Mouse (Mus musculus): ENCODE results near the gene Gna13. TPM values are rescaled to one million over a fixed set of nuclear protein-coding genes. Genes with fewer than 3 reads are reported as not detected.
A peak's percentile ranks its signal among the peaks of the same experiment; 100 is the strongest.

Gna13 gene
- polyA plus RNA-seq, 1 experiment from 2014 or later, result 20.7 TPM

GRCm38 (mm10) chr11:109364337-109364736 is 1.7 kb downstream of the Gna13 start:
- Histone ChIP-seq H3K4me3 (replicated peaks) (peak overlapping the region; percentile 87), H3K27ac (no peak overlapping the region), H3K27me3 (peaks cover 18% of the 10 kb centered on the region), H3K9ac (no peak overlapping the region; the same call in 1 of the 2 replicates), H3K4me2 (peak overlapping the region; percentile 84), H3K36me3 (replicated peaks) (peaks cover 33% of the 10 kb centered on the region), H3K4me1 (peaks cover 57% of the 10 kb centered on the region), H3K9me3 (no peaks in the 10 kb centered on the region)
- no peak for ATAC-seq (ENCODE audit: low FRiP score)
- WGBS, result 65% methylated on average over 2 of the region's 2 CpGs

GRCm38 (mm10) chr11:109364881-109365280 is 2.2 kb downstream of the Gna13 start:
- Histone ChIP-seq H3K4me2 (peak overlapping the region; percentile 84), H3K4me3 (replicated peaks) (no peak overlapping the region), H3K27me3 (peaks cover 18% of the 10 kb centered on the region), H3K27ac (no peak overlapping the region), H3K9me3 (no peaks in the 10 kb centered on the region), H3K4me1 (peaks cover 56% of the 10 kb centered on the region), H3K36me3 (replicated peaks) (peaks cover 38% of the 10 kb centered on the region), H3K9ac (no peak overlapping the region)
- ATAC-seq (ENCODE audit: low FRiP score), result no peak
- 86% methylated on average over 10 of the region's 10 CpGs for WGBS

GRCm38 (mm10) chr11:109365818-109366217 is 3.2 kb downstream of the Gna13 start:
- 96% methylated on average over 5 of the region's 5 CpGs for WGBS
- Histone ChIP-seq H3K4me3 (replicated peaks) (no peak overlapping the region), H3K4me1 (peaks cover 61% of the 10 kb centered on the region), H3K4me2 (no peak overlapping the region), H3K9me3 (no peaks in the 10 kb centered on the region), H3K27me3 (peaks cover 9% of the 10 kb centered on the region), H3K36me3 (replicated peaks) (peaks cover 38% of the 10 kb centered on the region), H3K9ac (no peak overlapping the region), H3K27ac (no peak overlapping the region)
- ATAC-seq (ENCODE audit: low FRiP score), result no peak

DNA sequence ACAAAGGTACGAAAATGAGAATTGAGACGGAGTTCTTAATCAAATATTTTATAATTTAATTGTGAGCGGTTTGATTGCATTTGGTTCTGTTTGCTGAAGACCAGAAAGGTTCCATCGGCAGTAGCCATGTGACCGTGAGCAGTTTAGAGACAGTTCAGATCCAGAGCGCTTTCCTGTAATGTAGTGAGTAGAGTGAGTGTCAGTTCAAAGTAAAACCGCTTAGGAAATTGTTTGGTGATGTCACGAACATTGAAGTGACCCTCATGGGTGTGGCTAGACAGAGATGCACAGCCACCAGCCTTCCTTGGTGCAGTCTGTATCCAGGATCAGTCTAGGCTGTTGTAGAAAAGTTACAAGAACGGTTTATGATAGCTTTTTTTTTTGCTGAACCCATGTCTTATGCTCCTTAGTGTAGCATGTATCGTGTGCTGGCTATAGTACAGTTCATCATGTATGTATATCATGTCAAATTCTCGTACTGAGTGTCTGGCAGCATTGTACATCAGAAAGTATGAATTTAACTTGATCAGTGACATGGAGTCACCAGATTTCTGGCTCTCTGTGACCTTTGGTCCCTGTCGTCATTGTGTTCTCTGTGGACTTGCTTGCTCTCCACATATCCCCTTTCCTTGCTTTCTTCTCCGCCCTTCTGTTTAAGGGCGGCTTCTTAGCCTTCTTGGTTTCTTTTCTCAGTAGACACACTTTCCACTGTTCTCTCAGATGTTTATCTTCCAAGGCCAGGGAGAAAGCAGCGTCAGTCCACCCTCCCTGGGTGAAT is 4.4 kb downstream of the Gna13 start:
- peaks cover 50% of the 10 kb centered on the region for H3K4me1 ChIP-seq
- WGBS, result 88% methylated on average over 15 of the region's 15 CpGs
- no peak overlapping the region for H3K4me2 ChIP-seq
- H3K4me3 ChIP-seq (replicated peaks), result no peak overlapping the region
- H3K27ac ChIP-seq, result no peak overlapping the region
- no peak overlapping the region for H3K9ac ChIP-seq
- peaks cover 40% of the 10 kb centered on the region for H3K36me3 ChIP-seq (replicated peaks)
- H3K27me3 ChIP-seq, result no peaks in the 10 kb centered on the region
- ATAC-seq (ENCODE audit: low FRiP score), result no peak
- no peaks in the 10 kb centered on the region for H3K9me3 ChIP-seq

DNA sequence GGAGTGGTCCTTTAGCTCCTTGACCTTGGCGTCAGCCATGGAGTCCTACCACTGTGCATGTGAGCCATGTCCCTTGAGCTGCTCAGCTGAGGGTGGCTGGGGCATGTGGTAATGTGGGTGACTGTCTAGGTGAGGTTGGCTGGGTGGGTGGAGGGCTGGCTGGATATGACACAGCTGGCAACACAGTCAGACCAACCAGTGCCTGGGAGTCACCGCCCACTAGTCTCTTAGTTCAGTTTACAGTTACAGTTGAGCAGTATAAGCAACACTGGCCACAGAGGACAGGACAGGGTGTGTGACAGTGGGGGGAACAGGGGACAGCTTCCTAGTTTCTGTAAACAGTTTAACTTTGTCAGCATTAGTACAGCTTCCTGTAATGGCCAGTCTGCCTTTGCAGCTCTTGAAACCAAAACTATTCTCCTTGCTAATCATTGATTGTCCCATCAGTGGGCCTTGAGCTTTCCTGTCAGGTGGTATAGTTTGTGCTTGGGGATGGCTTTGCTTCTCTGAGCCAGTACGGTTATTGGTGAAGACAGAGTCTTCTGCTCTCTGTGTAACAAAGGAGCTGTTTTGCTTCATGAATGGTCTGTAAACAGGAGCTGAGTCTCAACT is 6.5 kb downstream of the Gna13 start:
- Histone ChIP-seq H3K27ac (no peak overlapping the region), H3K36me3 (replicated peaks) (peaks cover 43% of the 10 kb centered on the region), H3K9ac (no peak overlapping the region), H3K27me3 (no peaks in the 10 kb centered on the region), H3K4me2 (no peak overlapping the region), H3K9me3 (no peaks in the 10 kb centered on the region), H3K4me3 (replicated peaks) (no peak overlapping the region), H3K4me1 (peaks cover 48% of the 10 kb centered on the region)
- no peak for ATAC-seq (ENCODE audit: low FRiP score)
- WGBS, result 91% methylated on average over 3 of the region's 3 CpGs

DNA sequence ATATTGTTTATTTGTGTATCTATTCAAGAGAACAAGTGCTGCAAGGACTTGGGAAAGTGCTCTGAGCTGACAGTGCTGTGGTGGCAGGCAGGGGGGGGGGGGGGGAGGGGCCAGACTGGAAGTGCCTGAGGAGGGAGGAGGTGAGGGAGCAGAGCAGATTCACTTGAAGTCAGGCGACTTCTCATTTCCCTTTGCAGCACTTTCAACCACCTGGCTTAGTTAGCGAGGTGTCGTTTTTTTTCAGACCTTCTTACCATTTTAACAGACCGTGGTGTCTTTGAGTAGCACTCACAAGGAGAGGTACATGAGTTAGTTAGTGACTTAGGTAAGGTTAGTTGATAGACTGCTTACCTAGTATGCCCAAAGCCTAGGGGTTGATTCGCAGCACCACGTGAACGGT is 12.8 kb downstream of the Gna13 start:
- ATAC-seq (ENCODE audit: low FRiP score), result no peak
- Histone ChIP-seq H3K27ac (no peak overlapping the region), H3K9me3 (no peaks in the 10 kb centered on the region), H3K4me3 (replicated peaks) (no peak overlapping the region), H3K36me3 (replicated peaks) (peaks cover 6% of the 10 kb centered on the region; the same call in 1 of the 2 replicates), H3K9ac (no peak overlapping the region), H3K4me2 (no peak overlapping the region), H3K4me1 (peaks cover 27% of the 10 kb centered on the region), H3K27me3 (no peaks in the 10 kb centered on the region)
- 83% methylated on average over 7 of the region's 7 CpGs for WGBS

GRCm38 (mm10) chr11:109376484-109377143 is 14.0 kb downstream of the Gna13 start:
- WGBS, result 56% methylated on average over 7 of the region's 7 CpGs
- Histone ChIP-seq H3K27ac (peak overlapping the region; percentile 33; the same call in 1 of the 2 replicates), H3K9me3 (no peaks in the 10 kb centered on the region), H3K4me2 (0 out of 2 replicates have a peak overlapping the region, but pooled peaks have one; percentile 2), H3K4me3 (replicated peaks) (no peak overlapping the region), H3K9ac (no peak overlapping the region), H3K36me3 (replicated peaks) (peaks cover 3% of the 10 kb centered on the region; the same call in 1 of the 2 replicates), H3K27me3 (no peaks in the 10 kb centered on the region), H3K4me1 (peaks cover 24% of the 10 kb centered on the region)
- ATAC-seq (ENCODE audit: low FRiP score), result no peak; the same call in 1 of the 2 replicates

- H3K4me3 ChIP-seq (replicated peaks), result no peak overlapping the region
- H3K4me2 ChIP-seq, result no peak overlapping the region
- 0 out of 2 replicates have a peak overlapping the region, but pooled peaks have one; percentile 42 for H3K27ac ChIP-seq
- 46% methylated on average over 10 of the region's 10 CpGs for WGBS
- ATAC-seq (ENCODE audit: low FRiP score), result peak; percentile 63; the same call in 1 of the 2 replicates
- peak overlapping the region; percentile 21; the same call in 1 of the 2 replicates for H3K9ac ChIP-seq
- peaks cover 24% of the 10 kb centered on the region for H3K4me1 ChIP-seq
- H3K36me3 ChIP-seq (replicated peaks), result peaks cover 3% of the 10 kb centered on the region; the same call in 1 of the 2 replicates
- no peaks in the 10 kb centered on the region for H3K9me3 ChIP-seq
- no peaks in the 10 kb centered on the region for H3K27me3 ChIP-seq
These were observed 14.8 kb downstream of the Gna13 start for GRCm38 (mm10) chr11:109377477-109377876.

DNA sequence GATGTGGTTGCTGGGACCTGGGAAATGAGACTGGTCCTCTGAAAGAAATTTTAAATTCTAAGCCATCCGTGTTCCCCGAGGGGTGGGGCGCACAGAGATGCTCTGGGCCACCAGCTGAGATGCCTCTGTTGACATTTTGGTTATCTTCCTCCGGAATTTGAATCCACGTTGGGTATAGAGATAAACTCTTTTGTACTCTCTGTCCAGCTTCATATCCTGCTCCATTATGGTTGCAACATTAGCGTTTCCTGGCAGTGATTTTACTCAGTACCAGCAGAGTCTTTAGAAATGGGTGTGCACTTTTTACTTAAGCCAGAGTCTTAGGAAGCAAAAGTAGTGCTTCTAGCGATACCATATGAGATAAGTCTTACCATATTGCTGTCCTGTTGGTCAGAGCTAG is 15.4 kb downstream of the Gna13 start:
- Histone ChIP-seq H3K4me2 (no peak overlapping the region), H3K36me3 (replicated peaks) (peaks cover 1% of the 10 kb centered on the region; the same call in 1 of the 2 replicates), H3K9ac (no peak overlapping the region), H3K4me1 (peaks cover 24% of the 10 kb centered on the region), H3K4me3 (replicated peaks) (no peak overlapping the region), H3K27ac (no peak overlapping the region), H3K9me3 (no peaks in the 10 kb centered on the region), H3K27me3 (no peaks in the 10 kb centered on the region)
- no peak for ATAC-seq (ENCODE audit: low FRiP score)
- WGBS, result 81% methylated on average over 7 of the region's 7 CpGs

- Histone ChIP-seq H3K9me3 (no peaks in the 10 kb centered on the region), H3K27ac (no peak overlapping the region), H3K9ac (no peak overlapping the region), H3K4me3 (replicated peaks) (no peak overlapping the region), H3K36me3 (replicated peaks) (no peaks in the 10 kb centered on the region), H3K4me1 (peaks cover 26% of the 10 kb centered on the region), H3K27me3 (no peaks in the 10 kb centered on the region), H3K4me2 (no peak overlapping the region)
- WGBS, result 90% methylated on average over 5 of the region's 5 CpGs
- ATAC-seq (ENCODE audit: low FRiP score), result no peak
These were observed 18.0 kb downstream of the Gna13 start for GRCm38 (mm10) chr11:109380662-109381061.

GRCm38 (mm10) chr11:109385296-109385695 is 22.7 kb downstream of the Gna13 start:
- no peaks in the 10 kb centered on the region for H3K9me3 ChIP-seq
- 94% methylated on average over 8 of the region's 8 CpGs for WGBS

DNA sequence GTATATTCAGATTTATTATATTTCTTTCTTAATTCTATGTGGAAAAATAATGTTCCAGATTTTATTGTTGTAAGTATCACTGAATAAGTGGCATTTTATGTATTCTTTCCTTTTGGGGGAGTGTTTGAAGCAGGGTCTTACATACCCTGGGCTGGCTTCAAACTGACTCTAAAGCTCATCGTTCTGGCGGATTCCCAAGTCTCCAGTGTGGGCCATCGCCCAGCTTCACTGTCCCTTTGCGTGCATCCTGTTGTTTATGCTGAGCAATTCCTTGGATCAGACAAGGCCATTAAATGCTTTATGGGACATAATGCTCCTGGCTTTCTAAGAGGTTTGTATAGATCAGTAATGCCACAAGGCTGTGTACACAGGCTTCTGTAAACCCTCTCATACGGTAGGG is 26.4 kb downstream of the Gna13 start:
- no peak overlapping the region for H3K9ac ChIP-seq
- H3K9me3 ChIP-seq, result no peaks in the 10 kb centered on the region
- no peak overlapping the region for H3K4me3 ChIP-seq (replicated peaks)
- no peak for ATAC-seq (ENCODE audit: low FRiP score)
- H3K27me3 ChIP-seq, result no peaks in the 10 kb centered on the region
- peaks cover 7% of the 10 kb centered on the region for H3K36me3 ChIP-seq (replicated peaks)
- 98% methylated on average over 5 of the region's 5 CpGs for WGBS
- H3K4me1 ChIP-seq, result peaks cover 2% of the 10 kb centered on the region; the same call in 1 of the 2 replicates
- H3K4me2 ChIP-seq, result no peak overlapping the region
- H3K27ac ChIP-seq, result no peak overlapping the region

More at GRCm38 (mm10) chr11:109385296-109385695, 22.7 kb downstream of the Gna13 start:
- H3K4me1 ChIP-seq, result peaks cover 2% of the 10 kb centered on the region; the same call in 1 of the 2 replicates
- no peak for ATAC-seq (ENCODE audit: low FRiP score)
- no peak overlapping the region for H3K4me3 ChIP-seq (replicated peaks)
- no peak overlapping the region for H3K27ac ChIP-seq
- H3K4me2 ChIP-seq, result no peak overlapping the region
- no peaks in the 10 kb centered on the region for H3K36me3 ChIP-seq (replicated peaks)
- H3K27me3 ChIP-seq, result no peaks in the 10 kb centered on the region
- no peak overlapping the region for H3K9ac ChIP-seq
